In genomic region chr6:129449743-129450142, GRCm38 (mm10) we compare ENCODE assay signal across 17 mouse cellular contexts. TPM values are rescaled to one million over a fixed set of nuclear protein-coding genes. Genes with fewer than 3 reads are reported as not detected.
A peak's percentile ranks its signal among the peaks of the same experiment; 100 is the strongest.
DNase-seq lines count a peak whose midpoint lies in the region; ATAC-seq and TF ChIP-seq lines count a peak whose summit lies in the region.
"Had no signal": no experiment of that assay in that cellular context is flagged by ENCODE, and none has a peak within 500 bp of the region (broad histone marks: within the 10 kb centered on the region; RNA-seq: fewer than 3 reads in every experiment).

No protein-coding gene starts in this region.

- no peak overlapping the region for H3K4me2 ChIP-seq in heart, embryonic 11.5 days
- H3K4me2 ChIP-seq in heart, embryonic 15.5 days: peak overlapping the region; percentile 6; the same call in 1 of the 2 replicates
- H3K4me2 ChIP-seq: limb, embryonic 13.5 days; midbrain, embryonic 15.5 days had no signal

- H3K36me3 ChIP-seq in heart, embryonic 11.5 days (ENCODE audit: control insufficient read depth, insufficient read depth, low read length): no peaks in the 10 kb centered on the region
- H3K36me3 ChIP-seq in heart, embryonic 15.5 days: no peaks in the 10 kb centered on the region
- H3K36me3 ChIP-seq: limb, embryonic 13.5 days; midbrain, embryonic 15.5 days had no signal

- no peak overlapping the region for H3K9ac ChIP-seq in heart, embryonic 11.5 days (ENCODE audit: low read depth, low read length)
- no peak overlapping the region for H3K9ac ChIP-seq in heart, embryonic 15.5 days
- H3K9ac ChIP-seq: limb, embryonic 13.5 days; midbrain, embryonic 15.5 days had no signal

- peak; percentile 70 for DNase-seq in heart, adult 8-10 months (ENCODE audit: low spot score)
- no peak for DNase-seq in lung, adult 2 months
- no peak for DNase-seq in lung, postnatal 4 days
- DNase-seq in skeletal muscle tissue, adult 2 months (ENCODE audit: low read depth, low spot score): peak; percentile 46
- DNase-seq in adrenal gland, adult 8-10 months: no peak
- DNase-seq in T-cell, adult 2 months (ENCODE audit: low spot score): no peak
- DNase-seq: adrenal gland, postnatal 25 days; cerebellum, adult 11 months; kidney, postnatal 10 days; spleen, adult 18-20 months had no signal

- no peak overlapping the region for H3K4me3 ChIP-seq in heart, embryonic 11.5 days (ENCODE audit: low read depth, low read length)
- peak overlapping the region; percentile 88 for H3K4me3 ChIP-seq in lung, adult 2 months (replicated peaks; ENCODE audit: extremely low read depth, low read depth, low read length)
- H3K4me3 ChIP-seq in heart, embryonic 15.5 days: 0 out of 2 replicates have a peak overlapping the region, but pooled peaks have one; percentile 8
- H3K4me3 ChIP-seq: limb, embryonic 13.5 days; midbrain, embryonic 15.5 days had no signal

- H3K27ac ChIP-seq in heart, embryonic 11.5 days (ENCODE audit: low read depth, low read length): no peak overlapping the region
- peak overlapping the region; percentile 20; the same call in 1 of the 2 replicates for H3K27ac ChIP-seq in heart, embryonic 15.5 days
- H3K27ac ChIP-seq: limb, embryonic 13.5 days; macrophage; midbrain, embryonic 15.5 days had no signal

- H3K4me1 ChIP-seq in heart, embryonic 11.5 days (ENCODE audit: control insufficient read depth, insufficient read depth, low read length): no peaks in the 10 kb centered on the region
- H3K4me1 ChIP-seq in lung, adult 2 months (ENCODE audit: control insufficient read depth, insufficient read depth, low read length): peaks cover 10% of the 10 kb centered on the region
- H3K4me1 ChIP-seq in heart, embryonic 15.5 days (replicated peaks): no peaks in the 10 kb centered on the region; the same call in 1 of the 2 replicates
- H3K4me1 ChIP-seq: limb, embryonic 13.5 days; midbrain, embryonic 15.5 days had no signal

- H3K27me3 ChIP-seq in heart, embryonic 11.5 days (ENCODE audit: control insufficient read depth, insufficient read depth, low read length): no peaks in the 10 kb centered on the region
- no peaks in the 10 kb centered on the region for H3K27me3 ChIP-seq in heart, embryonic 15.5 days
- H3K27me3 ChIP-seq: limb, embryonic 13.5 days; midbrain, embryonic 15.5 days had no signal

- WGBS in heart, embryonic 11.5 days (ENCODE audit: insufficient replicate concordance): 73% methylated on average over 6 of the region's 6 CpGs
- 39% methylated on average over 6 of the region's 6 CpGs for WGBS in lung, adult 2 months
- WGBS in heart, embryonic 15.5 days: 62% methylated on average over 6 of the region's 6 CpGs

- ATAC-seq in heart, embryonic 11.5 days (replicated peaks; ENCODE audit: insufficient number of reproducible peaks, low FRiP score, low TSS enrichment): no peak
- ATAC-seq in heart, embryonic 15.5 days (replicated peaks; ENCODE audit: insufficient number of reproducible peaks, insufficient read depth, low FRiP score, low read depth): no peak
- ATAC-seq: midbrain, embryonic 15.5 days had no signal

- H3K9me3 ChIP-seq in heart, embryonic 11.5 days (replicated peaks; ENCODE audit: control insufficient read depth, low read length): no peaks in the 10 kb centered on the region
- no peaks in the 10 kb centered on the region for H3K9me3 ChIP-seq in heart, embryonic 15.5 days (replicated peaks)
- H3K9me3 ChIP-seq: limb, embryonic 13.5 days; midbrain, embryonic 15.5 days had no signal

- TF ChIP-seq POLR2A in lung, adult 2 months (IDR thresholded peaks at IDR 0.05; ENCODE audit: borderline replicate concordance, extremely low read depth, low read depth, low read length): 0 out of 2 replicates have a peak, but pooled peaks have one; percentile 11

- TF ChIP-seq CTCF in lung, adult 2 months (IDR thresholded peaks at IDR 0.05; ENCODE audit: insufficient read depth, low read length): no peak

RNA-seq across cellular contexts. Expression of gene Clec1a, which starts 2.1 kb away (rescaled TPM):
- total RNA-seq in heart, adult 8-10 months (2022): 10 to 100 TPM in 3 of 4 experiments, 1 to 10 TPM in 1; 7.7 to 13.1 (median 11.7) TPM
- polyA plus RNA-seq in heart, embryonic 11.5 days (2014; fragmentation: Nextera tagmentation; extraction: Ambion mirVana): 0.18 and 0.86 TPM in 2 replicates
- 30.1 and 38.1 TPM in 2 replicates for polyA plus RNA-seq in lung, adult 2 months (2012; rRNA removed)
- polyA plus RNA-seq in heart, embryonic 15.5 days (2015; fragmentation: Nextera tagmentation; extraction: Ambion mirVana): 5.7 and 6.3 TPM in 2 replicates
- total RNA-seq in adrenal gland, adult 8-10 months (2022): 1 to 10 TPM; 4.9 to 9.2 (median 7.6) TPM

RNA-seq across cellular contexts. Expression of gene Clec9a, which starts 41.1 kb away (rescaled TPM):
- total RNA-seq in heart, adult 8-10 months (2022): under 1 TPM in 2 of 4 experiments, not detected in 2; 0.47 to 0.60 TPM
- polyA plus RNA-seq in heart, embryonic 11.5 days (2014; fragmentation: Nextera tagmentation; extraction: Ambion mirVana): 0.23 and 0.36 TPM in 2 replicates
- 2.2 and 2.7 TPM in 2 replicates for polyA plus RNA-seq in lung, adult 2 months (2012; rRNA removed)
- 0.28 and 0.35 TPM in 2 replicates for polyA plus RNA-seq in heart, embryonic 15.5 days (2015; fragmentation: Nextera tagmentation; extraction: Ambion mirVana)
- 1 to 10 TPM in 2 of 4 experiments, under 1 TPM in 2; 0.24 to 2.7 (median 1.2) TPM for total RNA-seq in adrenal gland, adult 8-10 months (2022)

RNA-seq across cellular contexts. Expression of gene Clec1b, which starts 52.6 kb away (rescaled TPM):
- total RNA-seq in heart, adult 8-10 months (2022): 1 to 10 TPM; 1.3 to 2.3 (median 1.6) TPM
- polyA plus RNA-seq in heart, embryonic 11.5 days (2014; fragmentation: Nextera tagmentation; extraction: Ambion mirVana): 7.4 and 8.8 TPM in 2 replicates
- 1.9 and 2.7 TPM in 2 replicates for polyA plus RNA-seq in lung, adult 2 months (2012; rRNA removed)
- polyA plus RNA-seq in heart, embryonic 15.5 days (2015; fragmentation: Nextera tagmentation; extraction: Ambion mirVana): 4.7 and 5.1 TPM in 2 replicates
- 1 to 10 TPM; 1.3 to 2.6 (median 2.2) TPM for total RNA-seq in adrenal gland, adult 8-10 months (2022)

RNA-seq across cellular contexts. Expression of gene Olr1, which starts 57.2 kb away (rescaled TPM):
- under 1 TPM in 2 of 4 experiments, not detected in 2; 0.20 to 0.31 TPM for total RNA-seq in heart, adult 8-10 months (2022)
- 0.26 and 0.35 TPM in 2 replicates for polyA plus RNA-seq in heart, embryonic 11.5 days (2014; fragmentation: Nextera tagmentation; extraction: Ambion mirVana)
- 2.5 and 3.3 TPM in 2 replicates for polyA plus RNA-seq in lung, adult 2 months (2012; rRNA removed)
- polyA plus RNA-seq in heart, embryonic 15.5 days (2015; fragmentation: Nextera tagmentation; extraction: Ambion mirVana): 0.30 and 0.79 TPM in 2 replicates
- under 1 TPM in 3 of 4 experiments, not detected in 1; 0.23 to 0.27 (median 0.24) TPM for total RNA-seq in adrenal gland, adult 8-10 months (2022)
- total RNA-seq: adrenal gland, postnatal 25 days had no signal
- polyA plus RNA-seq: hindbrain, embryonic 11.5 days; limb, embryonic 13.5 days; midbrain, embryonic 15.5 days; neural tube, embryonic 11.5 days had no signal

Comparison
In these comparisons a context has a peak if more than half of its experiments do, and no peak if none do; other contexts are left out.
1. DNase-seq: peak in heart, adult 8-10 months (single experiment) and skeletal muscle tissue, adult 2 months (single experiment); none in lung, adult 2 months (single experiment), lung, postnatal 4 days (0 of 2), adrenal gland, adult 8-10 months (single experiment) and T-cell, adult 2 months (single experiment).